Mouse (Mus musculus): ENCODE results near the gene Gsta1. TPM values are rescaled to one million over a fixed set of nuclear protein-coding genes. Genes with fewer than 3 reads are reported as not detected.
"Not testable (repeated sequence)": the region's sequence is repeated elsewhere in the genome, so short reads cannot be mapped to it uniquely, and the experiment has no call there.

Gsta1 gene
- total and polyA plus RNA-seq, 2 experiments from 2014 or later: not detected

DNA sequence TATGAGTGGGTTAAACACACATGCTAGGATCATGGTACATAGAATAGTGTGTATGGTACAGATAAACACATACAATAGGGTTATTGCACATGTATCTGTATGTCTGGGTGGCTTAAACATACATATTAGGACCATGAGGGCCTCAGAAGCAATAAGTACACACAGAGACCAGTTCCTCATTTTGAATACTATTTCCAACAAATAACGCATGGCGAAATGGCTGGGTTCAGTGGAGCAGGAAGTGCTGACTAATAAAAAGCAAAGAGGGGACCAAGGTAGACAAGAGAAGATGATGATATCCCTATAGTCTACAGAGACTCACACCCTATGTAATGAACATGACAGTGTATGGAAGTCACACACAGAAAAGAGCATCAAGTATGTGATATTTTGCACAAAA lies 2.3 kb upstream of the Gsta1 start:
- Histone ChIP-seq H3K27ac (no peak overlapping the region), H3K4me1 (ENCODE audit: insufficient read depth, low read length) (no peaks in the 10 kb centered on the region), H3K27me3 (ENCODE audit: insufficient read depth, low read length) (no peaks in the 10 kb centered on the region), H3K4me3 (ENCODE audit: low read length) (no peak overlapping the region), H3K9ac (replicated peaks; ENCODE audit: low read length) (no peak overlapping the region), H3K36me3 (ENCODE audit: insufficient read depth, low read length) (no peaks in the 10 kb centered on the region), H3K9me3 (ENCODE audit: low read length) (no peaks in the 10 kb centered on the region), H3K4me2 (ENCODE audit: low read depth, low read length) (no peak overlapping the region)
- no peak for TF ChIP-seq CTCF (IDR thresholded peaks at IDR 0.05; ENCODE audit: low read depth)
- DNase-seq (ENCODE audit: low spot score) (no peak), ATAC-seq (no peak)
- WGBS: 94% methylated on average over 2 of the region's 2 CpGs

DNA sequence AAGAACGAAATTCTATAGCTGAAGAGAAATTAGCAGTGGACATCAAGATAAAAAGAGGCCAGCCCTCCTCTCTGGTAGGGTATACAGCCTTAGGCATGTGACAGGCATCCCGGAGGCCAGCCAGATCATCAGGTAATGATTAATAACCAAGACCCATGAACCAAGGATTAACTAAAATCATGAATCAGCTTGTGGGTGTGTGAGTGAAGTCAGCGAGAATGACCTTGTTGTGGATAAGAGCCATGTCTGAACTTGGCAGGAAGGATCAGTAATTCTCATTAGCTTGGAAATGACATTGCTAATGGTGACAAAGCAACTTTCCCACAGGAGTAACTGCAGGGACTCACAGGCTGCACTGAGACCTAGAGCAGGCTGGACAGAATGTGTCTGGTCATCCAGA lies 798 bp upstream of the Gsta1 start:
- H3K4me2 ChIP-seq (ENCODE audit: low read depth, low read length): not testable (repeated sequence)

GRCm38 (mm10) chr9:78233121-78233695 lies 2.8 kb downstream of the Gsta1 start:
- H3K4me3 ChIP-seq (ENCODE audit: low read length); H3K27me3 ChIP-seq (ENCODE audit: insufficient read depth, low read length); H3K9ac ChIP-seq (replicated peaks; ENCODE audit: low read length); H3K27ac ChIP-seq; ATAC-seq; H3K4me2 ChIP-seq (ENCODE audit: low read depth, low read length); H3K36me3 ChIP-seq (ENCODE audit: insufficient read depth, low read length); H3K9me3 ChIP-seq (ENCODE audit: low read length); DNase-seq (ENCODE audit: low spot score); H3K4me1 ChIP-seq (ENCODE audit: insufficient read depth, low read length): not testable (repeated sequence)
- no CpG with 5 or more reads among the region's 10 CpGs for WGBS

More for the DNA sequence above, 798 bp upstream of the Gsta1 start:
- not testable (repeated sequence) for DNase-seq (ENCODE audit: low spot score); H3K36me3 ChIP-seq (ENCODE audit: insufficient read depth, low read length); H3K4me3 ChIP-seq (ENCODE audit: low read length); ATAC-seq; H3K9ac ChIP-seq (replicated peaks; ENCODE audit: low read length); H3K27me3 ChIP-seq (ENCODE audit: insufficient read depth, low read length); H3K27ac ChIP-seq; H3K9me3 ChIP-seq (ENCODE audit: low read length); H3K4me1 ChIP-seq (ENCODE audit: insufficient read depth, low read length)
- WGBS: 64% methylated on average over 3 of the region's 3 CpGs

DNA sequence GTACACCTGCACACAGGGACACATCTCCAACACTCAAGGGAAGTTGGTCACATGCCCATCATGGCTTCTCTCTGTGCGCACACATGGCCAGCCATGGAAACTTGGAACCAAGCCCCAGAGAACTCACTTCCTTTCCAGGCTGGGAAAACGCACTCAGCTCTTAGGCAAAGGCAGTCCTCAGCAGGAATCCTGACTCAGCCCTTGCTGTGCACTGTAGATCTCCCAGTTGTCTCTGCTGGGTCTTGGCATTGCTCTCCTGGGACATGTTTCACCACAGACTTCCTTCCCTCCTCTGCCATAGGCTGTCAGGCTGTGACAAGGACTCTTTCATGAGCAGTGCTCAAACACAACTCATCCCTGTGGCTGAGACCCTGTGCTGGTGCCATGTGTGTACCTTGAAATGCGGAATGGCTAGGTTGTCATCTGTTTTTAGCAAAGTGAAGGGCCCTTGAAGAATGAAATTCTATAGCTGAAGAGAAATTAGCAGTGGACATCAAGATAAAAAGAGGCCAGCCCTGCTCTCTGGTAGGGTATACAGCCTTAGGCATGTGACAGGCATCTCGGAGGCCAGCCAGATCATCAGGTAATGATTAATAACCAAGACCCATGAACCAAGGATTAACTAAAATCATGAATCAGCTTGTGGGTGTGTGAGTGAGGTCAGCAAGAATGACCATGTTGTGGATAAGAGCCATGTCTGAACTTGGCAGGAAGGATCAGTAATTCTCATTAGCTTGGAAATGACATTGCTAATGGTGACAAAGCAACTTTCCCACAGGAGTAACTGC lies 25.4 kb downstream of the Gsta1 start:
- not testable (repeated sequence) for H3K4me1 ChIP-seq (ENCODE audit: insufficient read depth, low read length); H3K36me3 ChIP-seq (ENCODE audit: insufficient read depth, low read length); H3K9me3 ChIP-seq (ENCODE audit: low read length); DNase-seq (ENCODE audit: low spot score); H3K27ac ChIP-seq; H3K9ac ChIP-seq (replicated peaks; ENCODE audit: low read length); H3K4me2 ChIP-seq (ENCODE audit: low read depth, low read length); ATAC-seq; H3K4me3 ChIP-seq (ENCODE audit: low read length); H3K27me3 ChIP-seq (ENCODE audit: insufficient read depth, low read length)
- WGBS: 76% methylated on average over 4 of the region's 4 CpGs

GRCm38 (mm10) chr9:78256914-78257313 lies 26.5 kb downstream of the Gsta1 start, which contains the start of gene Gm3776:
Gene Gm3776, plus strand, starts transcription at chr9:78257129.
- H3K27me3 ChIP-seq (ENCODE audit: insufficient read depth, low read length); H3K4me1 ChIP-seq (ENCODE audit: insufficient read depth, low read length); DNase-seq (ENCODE audit: low spot score); H3K27ac ChIP-seq; H3K36me3 ChIP-seq (ENCODE audit: insufficient read depth, low read length); H3K4me2 ChIP-seq (ENCODE audit: low read depth, low read length); H3K9ac ChIP-seq (replicated peaks; ENCODE audit: low read length); H3K4me3 ChIP-seq (ENCODE audit: low read length); H3K9me3 ChIP-seq (ENCODE audit: low read length); ATAC-seq: not testable (repeated sequence)
- WGBS: 95% methylated on average over 1 of the region's 3 CpGs

- DNase-seq (ENCODE audit: low spot score); H3K27me3 ChIP-seq (ENCODE audit: insufficient read depth, low read length); H3K4me1 ChIP-seq (ENCODE audit: insufficient read depth, low read length); H3K4me3 ChIP-seq (ENCODE audit: low read length); H3K4me2 ChIP-seq (ENCODE audit: low read depth, low read length); H3K9ac ChIP-seq (replicated peaks; ENCODE audit: low read length); H3K36me3 ChIP-seq (ENCODE audit: insufficient read depth, low read length); H3K9me3 ChIP-seq (ENCODE audit: low read length); H3K27ac ChIP-seq: not testable (repeated sequence)
- ATAC-seq: peak; percentile 29; the same call in 1 of the 2 replicates
- peak; percentile 45 for TF ChIP-seq CTCF (IDR thresholded peaks at IDR 0.05; ENCODE audit: low read depth)
- 0% methylated on average over 1 of the region's 6 CpGs for WGBS
Observed at GRCm38 (mm10) chr9:78259688-78260087, 29.2 kb downstream of the Gsta1 start.

DNA sequence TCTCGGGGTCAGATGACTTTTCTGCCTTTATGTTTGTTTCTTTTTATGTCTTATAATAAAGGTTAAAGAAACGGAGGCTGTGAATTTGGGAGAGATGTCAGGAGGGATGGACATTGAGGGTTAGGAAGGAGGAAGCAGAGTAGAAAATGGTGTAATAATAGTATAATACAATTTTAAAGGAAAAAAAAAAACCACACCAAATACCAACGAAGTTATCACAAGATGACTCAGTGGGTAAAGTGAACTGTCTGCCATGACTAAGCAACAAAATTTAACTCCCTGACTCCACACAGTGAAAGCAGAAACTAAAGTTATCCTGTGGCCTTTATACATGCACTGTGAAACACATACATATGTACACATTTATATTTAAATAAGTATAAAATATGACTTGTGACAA lies 40.5 kb downstream of the Gsta1 start:
- not testable (repeated sequence) for H3K27me3 ChIP-seq (ENCODE audit: insufficient read depth, low read length); DNase-seq (ENCODE audit: low spot score); H3K9me3 ChIP-seq (ENCODE audit: low read length); H3K36me3 ChIP-seq (ENCODE audit: insufficient read depth, low read length); H3K4me1 ChIP-seq (ENCODE audit: insufficient read depth, low read length); H3K4me2 ChIP-seq (ENCODE audit: low read depth, low read length); H3K27ac ChIP-seq; H3K4me3 ChIP-seq (ENCODE audit: low read length); H3K9ac ChIP-seq (replicated peaks; ENCODE audit: low read length); ATAC-seq
- WGBS: 89% methylated on average over 3 of the region's 3 CpGs

DNA sequence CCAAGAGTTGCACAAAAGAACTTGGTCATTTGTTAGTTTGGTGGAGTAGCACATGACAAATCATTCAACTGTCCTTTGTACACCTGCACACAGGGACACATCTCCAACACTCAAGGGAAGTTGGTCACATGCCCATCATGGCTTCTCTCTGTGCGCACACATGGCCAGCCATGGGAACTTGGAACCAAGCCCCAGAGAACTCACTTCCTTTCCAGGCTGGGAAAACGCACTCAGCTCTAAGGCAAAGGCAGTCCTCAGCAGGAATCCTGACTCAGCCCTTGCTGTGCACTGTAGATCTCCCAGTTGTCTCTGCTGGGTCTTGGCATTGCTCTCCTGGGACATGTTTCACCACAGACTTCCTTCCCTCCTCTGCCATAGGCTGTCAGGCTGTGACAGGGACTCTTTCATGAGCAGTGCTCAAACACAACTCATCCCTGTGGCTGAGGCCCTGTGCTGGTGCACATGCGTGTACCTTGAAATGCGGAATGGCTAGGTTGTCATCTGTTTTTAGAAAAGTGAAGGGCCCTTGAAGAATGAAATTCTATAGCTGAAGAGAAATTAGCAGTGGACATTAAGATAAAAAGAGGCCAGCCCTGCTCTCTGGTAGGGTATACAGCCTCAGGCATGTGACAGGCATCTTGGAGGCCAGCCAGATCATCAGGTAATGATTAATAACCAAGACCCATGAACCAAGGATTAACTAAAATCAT lies 51.7 kb downstream of the Gsta1 start:
- 76% methylated on average over 4 of the region's 4 CpGs for WGBS
- H3K4me1 ChIP-seq (ENCODE audit: insufficient read depth, low read length): not testable (repeated sequence)

DNA sequence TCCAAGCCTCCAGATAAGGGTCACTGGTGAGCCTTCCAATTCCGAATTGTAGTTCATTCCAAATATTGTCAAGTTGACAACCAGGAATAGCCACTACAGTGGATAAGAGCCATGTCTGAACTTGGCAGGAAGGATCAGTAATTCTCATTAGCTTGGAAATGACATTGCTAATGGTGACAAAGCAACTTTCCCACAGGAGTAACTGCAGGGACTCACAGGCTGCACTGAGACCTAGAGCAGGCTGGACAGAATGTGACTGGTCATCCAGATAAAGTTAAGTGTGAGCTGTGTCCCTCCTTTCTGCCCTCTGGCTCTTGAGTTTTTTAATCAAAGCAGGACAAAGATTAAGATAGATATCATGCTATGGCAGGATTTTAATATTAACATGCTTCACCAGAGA lies 58.6 kb downstream of the Gsta1 start:
- H3K4me1 ChIP-seq (ENCODE audit: insufficient read depth, low read length); DNase-seq (ENCODE audit: low spot score); H3K36me3 ChIP-seq (ENCODE audit: insufficient read depth, low read length); H3K27me3 ChIP-seq (ENCODE audit: insufficient read depth, low read length); H3K9me3 ChIP-seq (ENCODE audit: low read length); H3K4me3 ChIP-seq (ENCODE audit: low read length); ATAC-seq; H3K27ac ChIP-seq; H3K4me2 ChIP-seq (ENCODE audit: low read depth, low read length); H3K9ac ChIP-seq (replicated peaks; ENCODE audit: low read length): not testable (repeated sequence)
- 50% methylated on average over 1 of the region's 1 CpGs for WGBS

More for the DNA sequence above, 51.7 kb downstream of the Gsta1 start:
- not testable (repeated sequence) for DNase-seq (ENCODE audit: low spot score); ATAC-seq; H3K36me3 ChIP-seq (ENCODE audit: insufficient read depth, low read length); H3K27me3 ChIP-seq (ENCODE audit: insufficient read depth, low read length); H3K4me2 ChIP-seq (ENCODE audit: low read depth, low read length); H3K27ac ChIP-seq; H3K9ac ChIP-seq (replicated peaks; ENCODE audit: low read length); H3K9me3 ChIP-seq (ENCODE audit: low read length); H3K4me3 ChIP-seq (ENCODE audit: low read length)
